Mouse (Mus musculus) kidney, postnatal 10 days (tissue): ENCODE measurements around the gene Pdcd10.

Source experiments
- DNase-seq: peaks from one replicate; pipeline ENCODE4 v3.0.0; 2021; ENCODE audit warnings: mixed read lengths

The Pdcd10 gene

DNA sequence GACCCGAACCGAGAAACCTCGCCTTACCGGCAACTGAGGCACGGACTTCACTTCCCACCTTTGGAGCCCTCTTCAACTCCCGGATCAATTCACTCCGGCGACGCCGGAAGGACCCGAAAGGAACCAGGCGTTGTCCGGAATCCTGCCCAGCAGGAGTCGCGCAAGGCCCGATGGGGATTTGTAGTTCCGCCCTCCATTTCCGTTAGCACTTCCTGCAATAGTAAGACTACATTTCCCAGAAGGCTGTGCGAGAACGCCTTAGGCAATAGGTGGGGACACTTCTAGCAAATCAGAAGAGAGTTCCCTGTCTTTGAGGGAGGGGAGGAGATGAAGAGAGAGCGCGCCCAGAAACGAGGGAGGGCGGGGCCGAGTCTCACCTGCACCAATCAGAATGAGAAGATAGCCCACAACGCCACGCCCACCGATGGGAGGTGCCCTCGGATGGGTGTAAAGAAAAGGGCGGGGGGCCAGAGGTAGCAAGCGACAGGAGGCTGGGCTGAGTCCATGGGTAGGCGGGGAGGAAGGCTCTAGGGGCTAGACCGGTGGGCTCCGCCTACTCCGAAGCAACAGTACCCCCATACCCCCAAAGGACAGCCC is at the start of gene Pdcd10:
TSS of gene Pdcd10 (minus strand) at position 162 of the 597 bp plus-strand sequence.
- DNase-seq: peak; percentile 100

- no peak for DNase-seq
These were observed 28.2 kb upstream of the Pdcd10 start for GRCm38 (mm10) chr3:75584898-75585297.

DNA sequence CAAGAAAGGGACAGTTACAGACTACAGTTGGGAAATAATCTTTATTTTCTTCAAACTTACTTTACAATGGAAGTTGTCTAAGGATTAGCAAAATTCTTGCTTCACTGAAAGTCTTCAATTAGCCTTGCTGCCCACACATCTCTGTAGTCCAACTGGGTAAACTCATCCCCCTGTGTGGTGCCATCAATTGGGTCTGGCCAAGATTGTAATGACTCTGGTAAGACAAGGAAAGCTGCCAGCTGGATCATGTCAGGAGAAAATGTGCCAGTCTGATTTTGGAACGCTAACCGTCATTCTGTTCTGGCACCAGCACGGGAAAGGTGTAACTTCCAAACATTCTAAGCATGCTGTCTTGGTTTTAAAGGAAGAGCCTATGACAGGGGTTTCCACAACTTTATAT is 26.6 kb upstream of the Pdcd10 start:
- DNase-seq: no peak

GRCm38 (mm10) chr3:75579352-75579751 is 22.7 kb upstream of the Pdcd10 start:
- peak; percentile 11 for DNase-seq

GRCm38 (mm10) chr3:75575582-75575981 is 18.9 kb upstream of the Pdcd10 start:
- DNase-seq: no peak

GRCm38 (mm10) chr3:75574074-75574473 is 17.4 kb upstream of the Pdcd10 start:
- DNase-seq: no peak

GRCm38 (mm10) chr3:75557292-75557691 is 636 bp upstream of the Pdcd10 start, which contains the start of gene Serpini1:
TSS of gene Serpini1 (plus strand) at chr3:75557547.
- peak; percentile 92 for DNase-seq

- DNase-seq: no peak
These were observed 448 bp downstream of the Pdcd10 start for GRCm38 (mm10) chr3:75556121-75556694.

DNA sequence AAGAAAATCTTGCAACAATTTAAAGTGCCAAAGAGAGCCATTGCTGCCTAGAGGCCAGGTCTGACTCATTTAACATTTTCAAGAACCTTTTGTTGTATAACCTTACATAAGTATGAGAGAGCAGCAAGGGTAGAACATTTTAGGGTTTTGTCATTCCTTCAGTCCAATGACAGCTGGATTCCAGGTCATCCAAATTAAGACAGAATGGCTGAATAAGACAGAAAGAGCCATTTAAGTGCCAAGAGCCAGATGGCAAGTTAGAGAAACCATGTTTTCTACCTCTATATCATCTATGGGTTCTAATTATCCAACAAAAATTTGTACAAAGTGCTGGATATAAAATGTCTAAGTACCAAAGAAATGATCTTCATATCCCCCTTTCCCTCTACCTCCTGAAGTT is 5.4 kb downstream of the Pdcd10 start:
- DNase-seq: no peak

GRCm38 (mm10) chr3:75544287-75544686 is 12.4 kb downstream of the Pdcd10 start:
- DNase-seq: no peak

DNA sequence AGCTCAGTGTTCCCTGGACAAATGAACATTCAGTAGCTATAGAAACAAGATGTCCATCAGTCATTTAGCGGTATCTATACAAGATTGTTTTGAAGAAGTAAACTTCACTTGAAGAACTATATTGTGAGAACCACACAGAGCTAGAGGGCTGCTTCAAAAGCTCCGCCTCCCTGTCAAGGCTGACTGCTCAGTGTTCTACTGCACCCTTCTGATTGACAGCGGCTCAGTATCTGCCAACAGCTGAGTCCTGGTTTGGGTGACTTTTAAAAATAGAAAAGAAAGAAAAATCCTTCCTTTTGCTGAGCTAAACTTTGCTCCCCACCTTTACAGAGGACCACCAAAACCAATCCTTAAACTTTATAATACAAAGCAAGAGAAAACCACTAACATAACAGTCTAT is 13.8 kb downstream of the Pdcd10 start:
- peak; percentile 34 for DNase-seq

DNA sequence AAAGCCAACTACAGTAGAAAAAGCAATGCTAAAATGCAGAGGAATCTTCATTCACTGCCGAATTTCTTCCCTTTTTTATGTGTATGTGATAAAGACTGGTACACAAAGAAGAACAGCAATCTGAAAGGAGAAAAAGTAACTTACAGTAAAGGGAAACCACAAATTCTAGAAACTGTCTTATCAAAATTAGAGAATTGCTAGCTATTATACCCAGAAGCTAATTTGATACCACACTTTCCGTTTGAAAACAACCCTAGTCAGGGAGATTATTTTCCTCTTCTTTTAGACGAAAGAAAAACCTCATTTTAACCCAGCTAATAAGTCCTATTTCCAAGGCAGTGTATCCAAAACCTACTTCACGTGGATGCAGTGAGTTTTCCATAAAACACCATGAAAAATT is 15.4 kb downstream of the Pdcd10 start:
- no peak for DNase-seq

DNA sequence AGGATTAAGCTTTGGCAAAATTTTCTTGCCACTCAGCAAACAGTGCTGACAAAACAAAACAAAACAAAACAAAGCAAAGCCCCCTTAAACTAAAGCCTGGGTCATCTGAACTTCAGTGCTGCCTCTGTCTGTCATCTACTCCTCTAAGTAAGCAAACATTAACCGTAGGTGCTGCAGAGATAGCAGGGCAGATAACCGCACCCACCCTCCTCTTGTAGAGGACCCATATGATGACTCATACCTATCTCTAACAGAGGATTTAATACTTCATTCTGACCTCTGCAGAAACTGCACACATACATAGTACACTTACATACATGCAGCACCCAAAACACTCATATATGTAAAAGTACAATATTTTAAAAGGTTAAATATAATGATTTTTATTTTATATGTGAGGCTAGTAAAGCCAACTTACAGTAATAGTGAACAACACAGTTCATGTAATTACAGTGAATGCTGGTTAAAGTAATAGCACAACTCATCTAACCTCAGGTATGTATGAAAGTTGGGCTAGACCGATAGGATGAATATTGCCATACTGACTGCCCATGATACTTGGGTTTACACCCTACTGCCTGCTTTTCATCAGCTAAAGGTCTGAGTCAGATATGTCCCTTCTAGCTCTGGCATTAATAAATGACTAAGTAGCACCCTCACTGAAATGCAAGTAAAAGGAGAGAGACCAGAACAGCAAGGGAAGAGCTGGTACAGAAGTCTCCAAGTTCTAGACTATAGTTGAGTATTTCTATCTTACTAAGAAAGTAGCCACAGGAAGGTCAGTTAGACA is 22.4 kb downstream of the Pdcd10 start:
- no peak for DNase-seq

GRCm38 (mm10) chr3:75531074-75531473 is 25.6 kb downstream of the Pdcd10 start:
- no peak for DNase-seq

GRCm38 (mm10) chr3:75522527-75522926 is 34.1 kb downstream of the Pdcd10 start:
- no peak for DNase-seq

GRCm38 (mm10) chr3:75521314-75521713 is 35.3 kb downstream of the Pdcd10 start:
- no peak for DNase-seq

GRCm38 (mm10) chr3:75517631-75518250 is 38.9 kb downstream of the Pdcd10 start:
- DNase-seq: peak; percentile 69

- no peak for DNase-seq
These were observed 57.4 kb downstream of the Pdcd10 start for GRCm38 (mm10) chr3:75498961-75499960.

GRCm38 (mm10) chr3:75492913-75493312 is 63.7 kb downstream of the Pdcd10 start:
- DNase-seq: peak; percentile 4

DNA sequence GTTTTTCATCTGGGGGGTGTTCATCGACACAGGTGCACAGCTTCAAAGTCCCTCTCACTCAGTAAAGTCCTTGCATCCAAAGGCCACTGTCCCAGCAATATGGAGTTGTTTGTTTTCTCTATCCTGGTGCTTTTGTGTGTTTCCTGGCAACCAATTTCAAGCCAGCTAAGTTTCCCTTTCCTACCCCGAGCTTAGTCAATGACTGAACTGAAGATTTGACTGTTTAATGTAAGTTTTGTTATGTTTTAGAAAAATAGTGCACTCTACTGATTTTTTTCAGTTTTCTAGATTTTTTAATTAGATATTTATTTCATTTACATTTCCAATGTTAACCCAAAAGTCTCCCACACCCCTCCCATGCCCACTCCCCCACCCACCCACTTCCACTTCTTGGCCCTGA is 74.6 kb downstream of the Pdcd10 start, which contains the start of gene Wdr49:
TSS of gene Wdr49 (minus strand) at position 101 of the 400 bp plus-strand sequence.
- no peak for DNase-seq

- DNase-seq: no peak
These were observed 81.5 kb downstream of the Pdcd10 start for GRCm38 (mm10) chr3:75475106-75475505.

DNA sequence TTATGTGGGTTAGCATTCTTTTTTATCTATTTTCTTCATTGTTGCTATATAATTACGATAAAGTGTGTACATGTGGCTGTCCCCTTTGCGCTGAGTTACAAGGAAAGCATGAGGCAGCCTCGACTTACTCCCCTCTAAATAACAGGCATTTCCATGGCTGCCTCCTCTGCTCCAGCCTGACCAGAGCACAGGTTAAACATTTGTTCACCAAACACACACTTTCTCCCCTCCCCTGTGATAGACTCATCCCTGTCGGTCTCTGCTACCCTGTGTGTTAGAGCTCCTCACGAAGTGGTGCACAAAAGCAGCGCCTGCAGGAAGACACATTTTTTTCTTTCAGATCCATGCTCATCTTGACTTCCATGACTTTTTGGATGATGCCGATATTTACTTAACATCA is 82.0 kb downstream of the Pdcd10 start:
- DNase-seq: no peak
